Mouse (Mus musculus) embryonic facial prominence, embryonic 10.5 days (tissue): ENCODE results near the gene Gramd1a. TPM values are rescaled to one million over a fixed set of nuclear protein-coding genes. Genes with fewer than 3 reads are reported as not detected.

Source experiments
- DNase-seq: peaks from one replicate; pipeline ENCODE4 v3.0.0-alpha.2; 2017; ENCODE audit warnings: low spot score
- H3K27ac ChIP-seq: fragments of 300-500 bp; sonication (generic); replicated peaks from 2 replicates; pipeline ENCODE4 v1.5.1; 2016; ENCODE audit warnings: mild to moderate bottlenecking
- H3K27me3 ChIP-seq: fragments of 300-500 bp; sonication (generic); replicated peaks from 2 replicates; pipeline ENCODE4 v1.6.1; 2016; ENCODE audit warnings: low read depth, mild to moderate bottlenecking; ENCODE audit not compliant: poor library complexity, severe bottlenecking
- H3K36me3 ChIP-seq: fragments of 300-500 bp; sonication (generic); replicated peaks from 2 replicates; pipeline ENCODE4 v1.6.1; 2016; ENCODE audit warnings: mild to moderate bottlenecking, moderate library complexity
- H3K4me1 ChIP-seq: fragments of 300-500 bp; sonication (generic); 2 replicates; pipeline ENCODE4 v1.6.1; 2016
- H3K4me3 ChIP-seq: fragments of 300-500 bp; sonication (generic); 2 replicates; pipeline ENCODE4 v1.5.1; 2016; ENCODE audit warnings: mild to moderate bottlenecking, moderate library complexity
- H3K9me3 ChIP-seq: fragments of 300-500 bp; sonication (generic); 2 replicates; pipeline ENCODE4 v1.6.1; 2016; ENCODE audit warnings: mild to moderate bottlenecking
- WGBS: fragments of 180-500 bp; shearing (Covaris S2); methylation state at CpG from one replicate; pipeline ENCODE4 v1.1.7; 2016; 5-methylcytosine and 5-hydroxymethylcytosine counted together
- polyA plus RNA-seq: library from polyadenylated mRNA; unstranded; fragments of >200 nt; fragmentation: Nextera tagmentation; extraction: Ambion mirVana; gene quantifications from 2 replicates; pipeline ENCODE4 v1.2.1, GENCODE M21; 2016

Gene Gramd1a
- polyA plus RNA-seq, 1 experiment from 2014 or later, result 96.1 TPM

DNA sequence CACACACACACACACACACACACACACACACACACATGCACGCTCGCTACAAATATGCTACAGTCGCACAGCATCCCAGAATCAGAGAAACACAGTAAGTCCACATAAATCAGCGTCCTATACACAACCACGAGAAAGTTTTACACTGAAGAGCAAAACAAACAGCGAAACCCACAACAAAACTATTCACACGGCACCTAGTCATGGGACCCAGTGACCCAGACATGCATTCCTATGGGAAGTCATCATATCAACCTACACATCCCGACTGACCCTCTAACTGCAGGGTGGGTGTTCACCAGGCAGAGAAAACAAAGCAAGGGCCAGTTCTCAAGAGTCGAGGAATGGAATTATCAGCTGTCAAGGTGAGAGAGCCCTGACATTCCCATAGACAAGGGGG is 6.4 kb downstream of the Gramd1a start:
- peak overlapping the region; percentile 93 for H3K4me3 ChIP-seq
- H3K4me1 ChIP-seq, result peaks cover 39% of the 10 kb centered on the region
- H3K36me3 ChIP-seq, result peaks cover 37% of the 10 kb centered on the region
- no peak for DNase-seq
- no peaks in the 10 kb centered on the region for H3K27me3 ChIP-seq
- no peaks in the 10 kb centered on the region; the same call in 1 of the 2 replicates for H3K9me3 ChIP-seq
- H3K27ac ChIP-seq, result peak overlapping the region; percentile 98
- 49% methylated on average over 9 of the region's 9 CpGs for WGBS

DNA sequence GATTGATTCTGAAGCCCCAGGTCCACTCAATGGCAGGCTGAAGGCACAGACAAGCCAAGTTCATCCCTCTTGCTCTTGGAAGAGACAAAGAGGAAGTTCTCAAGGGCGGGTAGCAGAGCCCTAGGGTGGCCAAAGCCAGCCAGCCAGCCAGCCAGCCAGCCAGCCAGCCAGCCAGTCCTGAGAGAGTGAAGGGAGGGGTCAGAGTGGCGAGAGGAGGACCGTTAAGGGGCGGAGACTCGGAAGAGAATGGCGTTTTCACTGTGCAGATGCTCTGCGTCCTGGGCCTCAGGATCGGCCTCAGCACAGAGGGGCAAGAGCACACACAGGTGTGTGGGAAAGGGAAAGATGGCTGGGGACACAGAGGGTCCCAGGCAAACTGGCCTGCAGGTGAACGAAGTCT is 6.9 kb downstream of the Gramd1a start:
- DNase-seq, result peak; percentile 76
- Histone ChIP-seq H3K4me3 (peak overlapping the region; percentile 93), H3K27me3 (no peaks in the 10 kb centered on the region), H3K27ac (peak overlapping the region; percentile 98), H3K9me3 (no peaks in the 10 kb centered on the region; the same call in 1 of the 2 replicates), H3K4me1 (peaks cover 39% of the 10 kb centered on the region), H3K36me3 (peaks cover 42% of the 10 kb centered on the region)
- 4% methylated on average over 9 of the region's 9 CpGs for WGBS

DNA sequence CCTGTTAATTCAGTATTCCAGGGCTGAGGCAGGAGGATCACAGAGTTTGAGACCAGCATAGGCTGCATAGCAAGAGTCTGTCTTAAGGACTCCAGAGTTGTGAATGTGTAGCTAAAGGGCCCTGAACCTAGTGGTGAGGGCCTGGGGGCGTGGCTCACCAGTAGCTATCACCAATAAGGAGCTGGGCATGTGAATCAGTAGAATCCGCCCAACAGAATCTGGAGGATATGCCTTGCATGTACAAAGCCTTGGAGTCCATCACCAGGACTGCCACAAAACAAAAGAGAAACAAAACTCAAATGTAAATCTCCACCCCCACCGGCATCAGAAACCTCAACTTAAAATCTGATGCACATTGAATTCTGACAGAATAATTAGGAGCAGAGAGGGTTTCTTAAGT is 7.6 kb downstream of the Gramd1a start:
- peak overlapping the region; percentile 98 for H3K27ac ChIP-seq
- H3K36me3 ChIP-seq, result peaks cover 48% of the 10 kb centered on the region
- 79% methylated on average over 3 of the region's 3 CpGs for WGBS
- no peaks in the 10 kb centered on the region; the same call in 1 of the 2 replicates for H3K9me3 ChIP-seq
- peak overlapping the region; percentile 93 for H3K4me3 ChIP-seq
- no peak for DNase-seq
- H3K27me3 ChIP-seq, result no peaks in the 10 kb centered on the region
- peaks cover 39% of the 10 kb centered on the region for H3K4me1 ChIP-seq

DNA sequence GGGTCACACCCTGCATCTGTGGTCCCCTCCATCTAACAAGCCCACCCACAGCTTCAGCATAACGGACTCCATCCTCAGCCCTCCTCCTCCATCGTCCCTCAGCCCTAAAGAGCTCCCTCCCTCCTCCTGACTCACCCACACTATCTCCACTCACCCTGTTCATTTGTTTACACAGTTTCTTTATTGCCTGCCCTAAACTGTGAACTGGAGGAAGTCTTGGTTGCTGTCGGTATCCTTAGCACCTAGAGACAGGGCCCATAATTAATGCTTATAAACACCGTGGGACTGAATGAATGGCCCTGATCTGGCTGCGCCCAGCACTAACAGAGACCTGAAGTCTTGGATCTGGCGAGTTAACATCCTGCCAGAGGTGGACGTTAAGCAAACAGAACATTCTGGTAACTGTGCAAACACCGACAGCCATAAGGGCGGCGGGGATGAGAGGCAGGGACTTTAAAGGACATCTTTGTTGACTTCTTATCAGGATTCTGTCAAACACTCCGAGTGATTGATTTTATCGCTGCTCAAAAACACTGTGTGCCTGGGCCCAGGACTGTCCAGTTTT is 10.0 kb downstream of the Gramd1a start:
- Histone ChIP-seq H3K36me3 (peaks cover 73% of the 10 kb centered on the region), H3K9me3 (no peaks in the 10 kb centered on the region; the same call in 1 of the 2 replicates), H3K4me3 (no peak overlapping the region), H3K27ac (no peak overlapping the region), H3K27me3 (no peaks in the 10 kb centered on the region), H3K4me1 (peaks cover 28% of the 10 kb centered on the region)
- 89% methylated on average over 12 of the region's 12 CpGs for WGBS
- no peak for DNase-seq

DNA sequence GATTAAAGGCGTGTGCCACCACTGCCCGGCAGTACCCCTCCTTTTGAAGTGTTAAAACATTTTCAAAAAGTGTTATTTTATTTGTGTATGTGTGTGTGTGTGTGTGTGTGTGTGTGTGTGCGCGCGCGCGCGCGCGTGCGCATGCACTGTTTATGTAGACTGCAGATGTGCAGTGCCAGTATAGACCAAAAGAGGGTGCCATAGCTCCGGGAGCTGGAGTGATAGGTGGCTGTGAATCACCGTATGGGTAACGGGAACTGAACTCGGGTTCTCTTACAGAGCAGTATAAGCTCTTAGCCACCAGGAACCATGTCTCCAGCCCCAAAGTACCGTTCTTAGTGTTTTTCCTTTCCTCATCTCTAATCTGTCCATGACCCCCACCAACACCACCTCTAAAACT is 10.8 kb downstream of the Gramd1a start:
- 96% methylated on average over 16 of the region's 16 CpGs for WGBS
- Histone ChIP-seq H3K4me1 (peaks cover 26% of the 10 kb centered on the region), H3K27me3 (no peaks in the 10 kb centered on the region), H3K9me3 (no peaks in the 10 kb centered on the region; the same call in 1 of the 2 replicates), H3K36me3 (peaks cover 80% of the 10 kb centered on the region), H3K27ac (no peak overlapping the region), H3K4me3 (no peak overlapping the region)
- no peak for DNase-seq

DNA sequence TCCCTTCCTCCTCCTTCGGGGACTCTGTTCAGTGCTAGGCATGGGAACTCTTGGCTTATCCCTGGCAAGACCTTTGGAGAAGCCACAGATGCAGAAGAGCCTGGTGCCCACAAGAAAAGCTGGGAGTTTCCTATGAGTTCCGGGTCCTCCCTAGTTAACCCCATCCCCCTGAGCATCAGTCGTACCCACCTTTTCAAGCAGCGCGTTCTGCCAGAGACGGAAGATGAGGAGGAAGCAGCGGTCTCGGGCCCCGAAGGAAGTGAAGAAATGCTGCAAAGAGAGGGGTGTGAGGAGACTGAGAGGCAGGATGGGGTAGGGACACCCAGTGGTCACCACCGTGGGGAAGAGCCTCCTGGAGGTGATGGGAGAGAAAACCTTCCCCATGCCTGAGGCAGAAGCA is 14.8 kb downstream of the Gramd1a start:
- H3K36me3 ChIP-seq, result peaks cover 99% of the 10 kb centered on the region
- 89% methylated on average over 10 of the region's 10 CpGs for WGBS

DNA sequence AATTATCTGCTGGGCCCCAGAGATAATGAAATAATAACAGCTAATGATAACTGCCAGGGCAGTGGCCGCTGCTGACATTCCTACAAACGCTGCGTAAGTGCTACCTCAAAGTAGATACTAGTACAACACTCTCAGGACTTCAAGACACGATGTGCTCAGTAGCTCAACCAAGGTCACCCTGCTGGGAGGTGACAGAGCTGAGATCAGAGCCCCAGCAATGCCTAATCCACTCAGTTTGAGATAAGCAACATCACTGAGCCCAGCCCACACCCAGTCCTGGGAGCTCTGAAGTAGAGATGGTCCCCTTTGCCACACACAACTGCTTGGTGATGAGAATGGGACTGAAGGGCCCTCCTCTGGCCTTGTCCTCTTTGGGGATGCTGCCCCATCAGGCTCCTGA is 15.4 kb downstream of the Gramd1a start:
- Histone ChIP-seq H3K27ac (no peak overlapping the region), H3K9me3 (no peaks in the 10 kb centered on the region; the same call in 1 of the 2 replicates), H3K4me3 (no peak overlapping the region), H3K4me1 (no peaks in the 10 kb centered on the region), H3K36me3 (peaks cover 99% of the 10 kb centered on the region), H3K27me3 (no peaks in the 10 kb centered on the region)
- 86% methylated on average over 4 of the region's 4 CpGs for WGBS
- DNase-seq, result no peak

More for the DNA sequence above, 14.8 kb downstream of the Gramd1a start:
- Histone ChIP-seq H3K4me3 (no peak overlapping the region), H3K9me3 (no peaks in the 10 kb centered on the region; the same call in 1 of the 2 replicates), H3K27ac (no peak overlapping the region), H3K4me1 (no peaks in the 10 kb centered on the region), H3K27me3 (no peaks in the 10 kb centered on the region)
- no peak for DNase-seq

DNA sequence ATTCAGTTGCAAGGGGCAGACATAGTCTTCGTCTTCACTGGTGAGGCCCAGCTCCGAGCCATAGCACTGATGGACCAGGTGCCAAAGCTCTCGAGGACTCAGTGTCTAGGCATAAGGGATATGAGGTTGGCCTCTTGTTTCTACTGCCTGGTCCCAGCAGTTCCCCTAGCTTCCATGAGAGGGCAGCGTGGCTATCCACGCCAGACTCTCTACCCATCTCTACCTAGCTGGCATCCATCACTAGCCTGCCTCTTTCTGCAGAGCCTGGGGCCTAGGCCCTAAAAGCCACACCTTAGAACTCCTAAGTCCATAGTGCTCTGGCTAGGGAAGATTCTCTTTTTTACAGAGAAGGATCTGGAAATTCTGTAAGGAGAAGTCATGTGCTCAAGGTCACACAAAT is 15.9 kb downstream of the Gramd1a start:
- DNase-seq, result peak; percentile 63
- Histone ChIP-seq H3K27me3 (no peaks in the 10 kb centered on the region), H3K4me3 (no peak overlapping the region), H3K27ac (no peak overlapping the region), H3K36me3 (peaks cover 99% of the 10 kb centered on the region), H3K9me3 (no peaks in the 10 kb centered on the region), H3K4me1 (no peaks in the 10 kb centered on the region)
- WGBS, result 74% methylated on average over 5 of the region's 5 CpGs

DNA sequence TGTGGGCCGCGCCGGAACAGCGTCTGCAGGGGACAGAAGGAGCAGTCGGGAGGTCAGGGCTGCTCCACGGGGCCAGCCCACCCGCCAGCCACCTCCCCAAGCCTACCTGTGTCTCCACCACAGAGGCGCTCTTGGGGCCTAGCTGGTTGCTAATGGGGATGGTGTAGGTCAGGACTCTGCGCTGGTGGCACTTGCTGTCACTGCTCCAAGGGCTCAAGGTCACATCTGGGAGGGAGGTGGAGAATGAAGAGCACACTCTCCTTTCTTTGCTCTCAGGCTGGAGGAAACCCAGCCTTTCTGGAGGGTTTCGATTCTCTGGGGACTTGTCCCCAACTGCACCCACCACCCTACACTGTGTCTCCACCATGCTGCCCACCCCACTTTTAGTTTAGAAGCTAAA is 20.0 kb downstream of the Gramd1a start:
- H3K27me3 ChIP-seq, result no peaks in the 10 kb centered on the region
- H3K36me3 ChIP-seq, result peaks cover 100% of the 10 kb centered on the region
- DNase-seq, result no peak
- H3K4me3 ChIP-seq, result no peak overlapping the region
- H3K9me3 ChIP-seq, result no peaks in the 10 kb centered on the region
- WGBS, result 94% methylated on average over 10 of the region's 10 CpGs
- H3K4me1 ChIP-seq, result no peaks in the 10 kb centered on the region
- H3K27ac ChIP-seq, result no peak overlapping the region

DNA sequence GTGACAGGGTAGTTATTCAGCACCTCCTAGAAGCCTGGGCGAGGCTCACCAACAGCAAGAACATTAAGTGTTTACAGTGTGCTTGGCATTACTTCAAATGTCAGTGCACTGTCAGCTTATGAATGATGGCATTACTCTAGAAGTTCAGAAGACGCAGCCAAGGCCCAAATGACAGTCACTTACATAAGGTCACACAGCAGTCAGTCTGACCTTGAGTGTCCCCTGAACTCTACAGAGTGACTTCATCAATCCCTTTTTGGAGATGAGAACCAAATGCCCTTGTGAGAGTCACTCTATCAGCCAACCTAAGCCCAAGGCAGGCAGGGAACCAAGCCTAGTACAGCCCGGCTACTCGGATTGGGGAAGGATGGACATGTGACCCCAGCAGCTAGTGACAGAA is 23.8 kb downstream of the Gramd1a start:
- H3K27ac ChIP-seq, result no peak overlapping the region
- H3K4me3 ChIP-seq, result no peak overlapping the region
- WGBS, result 93% methylated on average over 4 of the region's 4 CpGs
- peaks cover 26% of the 10 kb centered on the region for H3K27me3 ChIP-seq
- H3K36me3 ChIP-seq, result peaks cover 89% of the 10 kb centered on the region
- peaks cover 8% of the 10 kb centered on the region for H3K4me1 ChIP-seq
- no peaks in the 10 kb centered on the region for H3K9me3 ChIP-seq
- no peak for DNase-seq

DNA sequence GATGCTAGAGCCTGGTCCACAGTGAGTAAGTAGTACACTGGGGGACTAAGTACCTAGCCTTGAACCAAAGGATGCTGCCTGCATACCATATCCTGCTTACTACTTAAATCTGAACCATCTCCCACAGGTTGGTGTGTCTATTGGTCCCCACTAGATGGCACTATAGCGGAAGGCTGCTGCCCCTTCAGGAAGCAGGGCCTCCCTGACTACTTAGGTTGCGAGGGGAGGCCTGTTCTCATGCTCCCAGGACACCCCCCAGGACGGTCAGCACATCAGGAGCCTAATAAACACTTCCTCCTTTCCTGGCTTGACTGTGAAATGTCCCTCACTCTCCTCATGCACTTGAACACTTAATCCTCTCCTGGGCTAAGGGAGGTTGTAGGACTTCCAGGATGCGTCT is 24.9 kb downstream of the Gramd1a start:
- Histone ChIP-seq H3K9me3 (0 out of 2 replicates have a peak, but pooled peaks cover 2% of the 10 kb centered on the region), H3K27me3 (peaks cover 37% of the 10 kb centered on the region), H3K4me1 (peaks cover 17% of the 10 kb centered on the region), H3K36me3 (peaks cover 79% of the 10 kb centered on the region), H3K27ac (no peak overlapping the region), H3K4me3 (no peak overlapping the region)
- 42% methylated on average over 4 of the region's 4 CpGs for WGBS
- DNase-seq, result peak; percentile 55

DNA sequence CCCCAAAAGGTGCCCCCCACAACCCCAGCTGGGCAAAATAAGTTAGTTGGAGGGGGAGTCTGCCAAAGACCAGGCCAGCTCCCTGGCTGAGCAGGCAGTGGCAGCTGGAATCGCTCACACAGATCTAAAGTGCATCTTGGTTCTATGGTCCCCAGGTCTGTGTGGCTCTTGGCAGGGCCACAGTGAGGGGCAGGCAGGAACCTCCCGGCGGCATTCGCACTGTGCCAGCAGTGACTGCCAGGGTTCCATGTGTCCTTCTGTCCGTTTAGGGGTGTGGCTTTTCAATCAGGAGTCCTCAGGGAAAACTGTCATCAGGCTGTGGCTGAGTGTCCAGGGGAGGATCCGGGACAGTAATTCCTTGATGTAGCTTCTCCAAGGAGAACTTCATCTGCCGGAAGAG is 25.5 kb downstream of the Gramd1a start:
- Histone ChIP-seq H3K9me3 (0 out of 2 replicates have a peak, but pooled peaks cover 2% of the 10 kb centered on the region), H3K36me3 (peaks cover 72% of the 10 kb centered on the region), H3K4me1 (peaks cover 17% of the 10 kb centered on the region), H3K27me3 (peaks cover 43% of the 10 kb centered on the region), H3K27ac (no peak overlapping the region), H3K4me3 (no peak overlapping the region)
- no peak for DNase-seq
- WGBS, result 95% methylated on average over 7 of the region's 7 CpGs

DNA sequence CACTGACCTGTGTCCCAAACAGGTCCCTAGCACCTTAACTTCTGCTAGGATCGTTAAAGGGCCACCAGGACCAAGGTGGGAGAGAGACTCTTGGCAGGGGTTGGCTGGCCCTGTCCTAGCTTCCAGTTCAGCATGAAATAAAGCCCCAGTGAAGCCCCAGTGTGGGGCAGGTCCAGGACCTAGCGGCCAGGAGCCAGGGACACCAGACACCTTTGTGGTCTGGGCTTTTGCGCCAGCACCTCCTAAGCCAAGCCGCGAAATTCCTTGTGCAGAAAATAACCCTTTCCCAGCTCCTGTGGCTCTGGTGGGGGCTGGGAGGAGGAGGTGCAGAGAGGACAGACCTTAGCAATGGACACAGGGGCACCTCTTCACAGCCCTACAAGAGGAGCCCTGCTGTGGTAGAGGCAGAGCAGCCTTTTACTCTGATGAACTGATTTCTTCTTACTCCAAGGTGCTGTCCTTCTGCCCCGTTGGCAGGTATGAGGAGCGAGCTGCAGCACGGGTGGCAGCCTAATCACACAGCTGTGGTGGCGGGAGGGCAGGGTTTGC is 27.5 kb downstream of the Gramd1a start:
- H3K9me3 ChIP-seq, result 0 out of 2 replicates have a peak, but pooled peaks cover 2% of the 10 kb centered on the region
- WGBS, result 62% methylated on average over 9 of the region's 9 CpGs
- peaks cover 17% of the 10 kb centered on the region for H3K4me1 ChIP-seq
- H3K27me3 ChIP-seq, result peaks cover 59% of the 10 kb centered on the region
- no peak for DNase-seq
- no peak overlapping the region for H3K4me3 ChIP-seq
- peaks cover 53% of the 10 kb centered on the region for H3K36me3 ChIP-seq
- H3K27ac ChIP-seq, result no peak overlapping the region
